Mouse (Mus musculus) ovary, postnatal 14 days (tissue): ENCODE results near the gene Tmem8b.

Source experiments
- DNase-seq: peaks from one replicate; pipeline ENCODE4 v3.0.0; 2022; ENCODE audit warnings: low spot score

The Tmem8b gene

DNA sequence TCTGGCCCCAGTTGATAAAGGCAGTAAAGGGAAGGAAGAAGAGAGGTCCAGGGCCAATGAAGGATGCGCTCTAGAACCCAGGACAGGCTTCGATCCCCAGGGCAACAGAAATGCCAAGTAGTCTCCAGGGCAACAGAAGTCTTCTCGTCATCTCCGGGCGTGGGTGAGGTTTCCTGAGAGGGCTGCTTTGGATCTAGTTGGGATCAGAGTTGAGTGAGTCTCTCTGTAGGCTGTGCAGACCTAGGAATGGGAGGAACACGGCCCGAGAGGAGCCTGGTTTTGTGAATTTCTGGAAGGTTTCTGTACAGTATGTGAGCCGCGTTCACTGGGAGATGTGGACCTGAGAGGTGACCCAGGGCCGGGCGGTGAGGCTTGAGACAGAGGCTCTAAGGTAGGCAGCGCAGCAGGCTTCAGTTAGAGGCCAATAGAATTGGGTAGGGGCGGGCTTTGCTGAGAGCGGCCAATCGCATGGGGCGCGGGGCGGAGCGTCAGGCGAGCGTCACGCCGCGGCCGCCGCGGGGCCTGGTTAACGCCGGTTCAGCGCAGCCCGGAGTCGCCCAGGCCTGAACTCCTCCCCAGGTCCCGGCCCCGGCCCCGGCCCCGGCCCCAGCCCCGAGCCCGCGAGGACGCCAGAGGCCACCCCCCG is at the start of gene Tmem8b, which contains the start of gene Fam221b:
Tmem8b (plus strand) TSS at position 190 of the 646 bp plus-strand sequence.
Fam221b (minus strand) TSS at position 364 of the 646 bp plus-strand sequence.
- peak; percentile 80 for DNase-seq

DNA sequence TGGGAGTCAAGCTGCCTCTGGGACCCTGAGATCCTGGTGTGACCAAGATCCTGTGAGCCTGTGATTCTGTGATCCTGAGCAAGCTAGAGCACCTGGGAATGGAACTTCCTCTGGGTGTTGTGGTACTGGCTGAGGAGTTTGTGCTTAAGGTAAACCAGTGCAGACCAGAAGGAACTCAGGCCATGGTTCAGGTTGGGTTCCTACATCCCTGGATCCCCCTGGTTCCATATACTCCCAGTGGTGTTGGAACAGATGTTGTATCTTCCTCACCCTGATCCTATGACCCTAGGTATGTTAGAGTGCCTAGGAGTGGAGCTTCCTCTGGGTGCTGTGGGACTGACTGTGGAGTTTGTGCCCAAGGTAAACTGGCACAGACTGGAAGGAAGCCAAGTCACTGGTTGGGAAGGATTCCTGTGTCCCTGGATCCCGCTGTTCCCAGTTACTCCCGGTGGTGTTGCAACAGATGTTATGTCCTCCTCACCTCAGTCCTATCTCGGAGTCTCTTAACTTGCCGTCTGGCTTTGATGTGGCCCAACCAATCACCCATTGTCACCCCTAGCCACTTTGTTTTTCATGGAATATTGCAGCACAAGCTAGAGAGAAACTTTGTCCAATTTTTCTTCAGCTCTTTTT is 48.5 kb upstream of the Tmem8b start:
- DNase-seq, result no peak

DNA sequence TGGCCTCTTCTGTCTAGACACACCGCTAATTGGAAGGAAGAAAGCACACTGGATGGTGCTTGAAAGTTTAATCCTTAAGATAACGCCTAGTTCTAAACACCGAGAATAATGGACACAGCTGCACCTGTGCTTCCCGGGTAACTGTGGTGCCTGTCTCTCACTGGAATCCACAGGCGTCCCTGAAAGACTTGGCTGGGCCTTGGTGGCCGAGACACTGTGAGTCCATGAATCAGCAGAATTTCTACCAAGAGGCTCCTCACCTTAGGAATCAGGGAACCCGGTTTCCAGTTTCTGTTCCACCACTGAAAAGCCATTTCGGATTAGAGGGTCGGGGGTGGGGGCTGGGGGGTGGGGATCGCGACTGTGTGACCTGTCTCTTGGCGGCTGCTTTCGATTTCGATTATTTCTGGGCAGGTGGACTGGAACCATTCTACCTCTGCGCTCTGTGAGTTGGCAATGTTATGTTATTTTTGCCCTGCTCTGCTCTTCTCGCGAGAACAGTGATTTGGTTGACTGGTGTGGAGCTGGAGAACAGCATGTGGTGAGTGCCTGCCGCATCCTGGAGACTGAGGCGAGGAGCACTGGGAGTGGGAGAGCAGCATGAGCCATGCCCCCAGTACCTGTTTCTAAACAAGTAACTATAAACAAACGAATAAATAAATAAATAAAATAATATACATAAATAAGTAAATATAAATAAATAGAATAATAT is 39.5 kb upstream of the Tmem8b start:
- DNase-seq, result no peak

DNA sequence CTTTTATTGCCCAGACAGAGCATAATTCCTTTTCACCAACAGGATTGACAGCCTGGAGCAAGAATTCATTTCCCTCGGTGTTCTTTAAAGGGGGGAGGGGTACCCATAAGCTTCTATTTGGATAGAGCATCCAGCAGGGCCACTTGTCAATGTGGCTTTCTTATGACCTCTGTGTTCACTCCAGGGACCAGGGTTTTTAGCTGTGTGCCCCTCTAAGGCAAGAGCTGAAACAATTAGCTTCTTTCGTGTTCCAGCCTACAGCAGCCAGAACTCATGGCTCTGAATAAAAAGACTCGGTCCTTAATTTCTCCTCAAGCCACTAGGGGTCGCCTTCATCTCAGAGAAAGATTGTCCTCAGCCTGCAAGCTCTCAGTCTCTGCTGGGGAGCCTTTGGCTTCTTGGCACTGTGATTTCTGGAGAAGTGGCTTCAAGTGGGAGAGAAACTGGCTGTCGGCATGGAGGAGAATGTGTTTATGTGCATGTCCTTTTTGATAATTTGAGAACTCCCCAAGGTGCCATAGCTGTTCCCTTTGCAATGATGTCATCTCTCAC is 38.7 kb upstream of the Tmem8b start:
- peak; percentile 74 for DNase-seq

DNA sequence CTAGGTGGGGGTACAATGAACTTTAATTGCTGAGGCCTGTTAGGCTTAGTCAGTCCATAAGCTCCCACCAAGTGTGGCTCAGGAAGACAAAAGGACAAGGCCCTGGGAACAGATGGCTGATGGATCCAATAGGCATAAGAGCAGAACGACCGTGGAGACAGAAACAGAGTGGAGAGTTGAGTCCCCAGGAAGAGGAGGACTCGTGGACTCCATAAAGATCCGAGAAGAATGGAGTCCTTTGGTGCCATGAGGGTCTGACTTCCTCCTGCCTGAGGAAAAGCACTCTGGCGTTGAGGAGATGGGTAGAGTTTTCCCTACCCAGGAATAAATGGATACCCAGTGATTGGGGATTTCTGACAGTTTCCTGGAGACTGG is 38.1 kb upstream of the Tmem8b start:
- DNase-seq, result no peak

DNA sequence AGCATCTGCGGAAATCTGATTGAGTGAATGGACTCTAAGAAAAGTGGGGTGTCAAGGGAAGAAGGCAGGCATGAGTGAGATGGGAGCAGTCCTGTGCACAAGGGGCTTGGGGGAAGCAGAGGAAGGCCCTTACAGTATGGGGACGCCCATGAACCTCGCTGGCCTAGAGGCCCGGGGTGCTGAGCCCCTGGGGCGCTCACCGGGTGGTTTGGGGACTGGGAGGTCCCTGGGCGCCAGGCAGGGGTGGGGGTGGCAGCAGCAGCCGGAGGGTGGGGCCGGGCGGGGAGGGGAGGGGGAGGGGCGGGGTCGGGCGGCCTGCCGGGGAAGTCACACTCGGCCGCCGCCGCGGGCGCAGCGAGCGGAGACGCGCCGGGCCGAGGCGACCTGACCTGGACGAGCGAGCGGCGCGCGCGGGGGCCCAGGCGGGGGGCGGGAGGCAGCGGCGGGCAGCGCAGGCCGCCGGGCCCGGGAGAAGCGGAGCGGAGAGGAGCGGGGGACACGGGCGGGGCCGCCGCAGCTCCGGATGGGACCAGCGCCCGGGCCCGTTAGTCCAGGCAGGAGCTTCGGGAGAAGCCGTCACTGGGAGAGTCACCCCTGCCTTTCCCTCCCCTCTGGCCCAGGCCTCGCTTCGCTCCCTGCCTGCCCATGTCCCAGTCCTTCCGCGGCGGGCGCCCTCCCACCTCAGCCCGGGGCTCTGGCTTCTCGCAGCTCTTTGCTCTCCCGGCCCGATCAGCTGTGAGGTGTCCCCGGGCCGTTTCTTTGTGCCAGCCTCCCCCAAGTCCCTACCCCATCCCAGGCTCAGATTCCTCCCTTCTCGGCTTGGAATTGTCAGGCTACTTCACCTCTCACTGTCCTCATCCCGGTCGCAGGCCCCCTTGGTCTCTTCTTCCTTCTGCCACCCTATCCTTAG is 37.5 kb upstream of the Tmem8b start, which contains the start of gene Npr2:
Npr2 (plus strand) TSS at position 890 of the 910 bp plus-strand sequence.
- DNase-seq, result peak; percentile 33

DNA sequence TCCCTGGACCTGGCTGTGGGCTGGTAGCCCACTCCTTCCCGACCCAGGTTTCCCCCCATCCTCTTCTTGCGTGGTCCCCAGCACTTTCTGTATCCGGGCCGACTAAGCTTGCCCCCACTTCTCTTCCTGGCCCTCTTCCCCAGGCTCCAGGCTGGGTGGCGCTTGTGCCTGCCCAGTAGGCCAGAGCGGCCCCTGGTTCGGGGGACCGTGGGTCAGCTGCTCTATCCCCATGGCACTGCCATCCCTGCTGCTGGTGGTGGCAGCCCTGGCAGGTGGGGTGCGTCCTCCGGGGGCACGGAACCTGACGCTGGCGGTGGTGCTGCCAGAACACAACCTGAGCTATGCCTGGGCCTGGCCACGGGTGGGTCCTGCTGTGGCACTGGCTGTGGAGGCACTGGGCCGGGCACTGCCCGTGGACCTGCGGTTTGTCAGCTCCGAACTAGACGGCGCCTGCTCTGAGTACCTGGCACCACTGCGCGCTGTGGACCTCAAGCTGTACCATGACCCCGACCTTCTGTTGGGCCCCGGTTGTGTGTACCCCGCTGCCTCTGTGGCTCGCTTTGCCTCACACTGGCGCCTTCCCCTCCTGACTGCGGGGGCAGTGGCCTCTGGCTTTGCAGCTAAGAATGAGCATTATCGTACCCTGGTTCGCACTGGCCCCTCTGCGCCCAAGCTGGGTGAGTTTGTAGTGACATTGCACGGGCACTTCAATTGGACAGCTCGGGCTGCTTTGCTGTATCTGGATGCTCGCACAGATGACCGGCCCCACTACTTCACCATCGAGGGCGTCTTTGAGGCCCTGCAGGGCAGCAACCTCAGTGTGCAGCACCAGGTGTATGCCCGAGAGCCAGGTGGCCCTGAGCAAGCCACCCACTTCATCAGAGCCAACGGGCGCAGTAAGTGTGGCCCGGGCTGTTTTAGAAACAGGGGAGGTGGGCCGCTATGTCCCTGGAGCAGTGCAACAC is 36.5 kb upstream of the Tmem8b start:
- DNase-seq, result no peak

DNA sequence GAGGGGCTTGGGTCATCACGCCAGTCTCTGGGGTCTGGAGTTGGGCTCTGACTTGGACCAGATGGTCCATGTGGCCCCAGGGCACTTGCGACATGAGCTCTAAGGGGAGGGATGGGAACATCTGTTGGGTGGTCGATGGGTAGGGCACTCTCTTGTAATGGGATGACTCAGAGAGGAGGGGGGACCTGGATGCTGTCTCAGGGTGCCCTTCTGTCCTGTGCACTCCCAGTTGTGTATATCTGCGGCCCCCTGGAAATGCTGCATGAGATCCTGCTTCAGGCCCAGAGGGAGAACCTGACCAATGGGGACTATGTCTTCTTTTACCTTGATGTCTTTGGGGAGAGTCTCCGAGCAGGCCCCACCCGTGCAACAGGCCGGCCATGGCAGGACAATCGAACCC is 35.5 kb upstream of the Tmem8b start:
- no peak for DNase-seq

DNA sequence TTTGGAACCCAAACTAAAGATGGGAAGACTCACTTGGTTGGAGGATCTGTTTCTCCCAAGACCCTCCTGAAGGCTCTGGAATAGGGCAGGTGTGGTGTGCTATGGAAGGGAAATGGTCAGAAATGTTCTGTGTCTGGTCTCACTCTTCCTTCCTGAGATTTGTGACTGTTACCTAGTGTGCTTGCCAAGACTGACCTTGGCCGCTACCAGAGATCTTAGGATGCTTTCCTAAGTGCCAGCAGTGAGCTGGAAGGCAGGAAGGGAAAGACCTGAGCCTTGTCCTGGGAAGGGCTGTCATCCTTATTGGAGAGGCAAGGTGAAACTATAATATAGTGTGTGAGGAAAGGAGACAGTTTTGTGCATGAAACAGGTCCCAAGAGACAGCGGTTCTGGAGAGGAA is 35.0 kb upstream of the Tmem8b start:
- DNase-seq, result no peak

DNA sequence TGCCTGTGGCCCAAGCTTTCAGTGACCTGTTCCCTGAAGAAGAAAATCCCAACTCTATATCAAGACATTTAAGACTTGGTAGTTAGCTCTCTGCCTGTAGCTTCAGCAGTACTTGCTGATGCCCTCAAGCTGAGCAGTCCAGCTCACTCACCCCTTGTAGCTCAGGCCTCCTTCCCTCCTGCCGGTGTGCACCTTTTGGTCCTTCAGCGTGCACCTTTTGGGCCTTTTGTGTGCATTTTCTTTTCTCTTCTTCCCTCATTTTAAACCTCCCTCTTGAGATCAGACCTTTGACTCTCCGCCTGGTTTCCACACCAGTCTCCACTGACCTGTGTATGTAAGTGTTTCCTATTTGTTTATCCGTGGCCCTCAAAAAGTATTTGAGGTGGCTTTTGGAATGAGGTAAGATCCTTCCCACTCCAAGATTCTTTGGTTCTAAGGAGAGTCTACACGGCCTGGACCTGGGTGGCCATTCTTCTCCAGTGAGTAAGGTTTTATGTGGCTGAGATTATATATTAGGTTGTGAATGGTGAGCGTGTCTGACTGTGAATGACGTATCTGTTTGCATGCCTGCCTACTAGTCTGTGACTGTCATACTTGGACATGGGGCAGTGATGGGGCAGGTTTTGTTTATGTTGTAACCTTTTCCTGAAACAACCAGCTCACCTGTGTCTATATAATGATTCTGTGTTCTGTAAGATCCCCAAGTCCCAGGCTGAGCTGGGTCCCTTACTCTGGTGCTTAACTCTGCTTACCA is 34.0 kb upstream of the Tmem8b start:
- DNase-seq, result no peak

DNA sequence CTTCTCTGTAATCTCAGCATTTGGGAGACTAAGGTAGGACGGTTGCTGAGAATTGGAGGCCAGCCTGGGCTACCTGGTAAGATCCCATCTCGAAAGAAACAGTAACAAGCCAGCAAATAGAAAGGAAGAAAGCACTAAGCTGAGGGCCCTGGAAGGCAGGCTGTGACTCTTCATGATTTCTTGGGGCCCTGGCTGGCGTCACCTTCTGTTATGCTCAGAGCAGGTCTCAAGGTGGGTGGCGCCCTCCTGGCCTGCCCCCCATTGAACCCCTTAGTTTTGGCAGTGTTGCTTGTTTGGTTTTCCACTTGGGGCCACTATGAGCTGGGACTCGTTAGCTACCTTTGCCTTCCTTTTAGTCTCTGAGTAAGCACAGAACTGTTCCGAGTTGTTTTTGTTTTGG is 32.0 kb upstream of the Tmem8b start:
- DNase-seq, result no peak

DNA sequence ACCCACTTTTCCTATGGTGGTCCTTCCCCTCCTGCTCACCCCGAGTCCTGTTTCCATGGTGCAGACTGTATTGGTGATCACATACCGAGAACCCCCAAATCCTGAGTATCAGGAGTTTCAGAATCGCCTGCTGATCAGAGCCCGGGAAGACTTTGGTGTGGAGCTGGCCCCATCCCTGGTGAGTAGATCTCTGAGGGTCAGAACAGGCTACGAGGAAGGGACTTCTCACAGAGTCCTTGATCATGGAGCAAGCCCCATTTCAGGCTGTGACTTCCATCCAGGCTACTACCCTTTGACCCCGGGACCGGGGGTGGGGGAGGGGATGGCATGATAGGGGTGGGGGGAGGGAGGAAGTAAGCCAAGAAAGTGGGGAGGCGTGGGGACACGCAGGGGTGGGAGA is 28.7 kb upstream of the Tmem8b start:
- DNase-seq, result no peak

DNA sequence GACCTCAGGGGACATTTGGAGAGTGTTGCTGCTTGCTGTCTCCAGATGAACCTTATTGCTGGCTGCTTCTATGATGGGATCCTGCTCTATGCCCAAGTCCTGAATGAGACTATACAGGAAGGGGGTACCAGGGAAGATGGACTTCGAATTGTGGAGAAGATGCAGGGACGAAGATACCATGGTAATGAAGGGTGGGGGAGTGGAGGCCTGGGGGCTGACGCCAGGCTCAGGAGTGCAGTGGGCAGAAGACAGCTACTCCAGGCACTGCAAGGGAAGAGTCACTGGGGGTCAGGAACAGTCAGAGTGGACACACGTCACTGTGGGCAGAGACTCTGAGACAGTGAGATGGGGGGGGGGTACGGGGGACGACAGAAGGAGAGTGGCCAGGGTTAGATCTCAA is 28.3 kb upstream of the Tmem8b start:
- no peak for DNase-seq

DNA sequence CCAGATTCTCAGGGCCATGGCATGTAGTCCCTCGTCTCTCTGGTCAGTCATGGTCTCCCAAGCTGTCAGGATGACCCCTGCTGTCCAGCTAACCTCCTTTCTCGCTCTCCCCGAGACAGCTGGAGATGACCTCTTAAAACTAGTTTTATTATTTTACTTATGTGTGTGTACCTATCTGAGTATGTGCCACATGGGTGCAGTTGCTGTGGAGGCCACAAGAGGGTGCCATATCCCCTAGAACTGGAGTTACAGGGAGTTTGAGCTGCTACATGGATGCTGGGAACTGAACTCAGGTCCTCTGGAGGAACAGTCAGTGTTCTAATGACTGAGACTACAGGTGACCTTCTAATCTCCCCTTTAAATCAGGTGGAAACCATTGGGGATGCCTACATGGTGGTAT is 19.0 kb upstream of the Tmem8b start:
- no peak for DNase-seq

DNA sequence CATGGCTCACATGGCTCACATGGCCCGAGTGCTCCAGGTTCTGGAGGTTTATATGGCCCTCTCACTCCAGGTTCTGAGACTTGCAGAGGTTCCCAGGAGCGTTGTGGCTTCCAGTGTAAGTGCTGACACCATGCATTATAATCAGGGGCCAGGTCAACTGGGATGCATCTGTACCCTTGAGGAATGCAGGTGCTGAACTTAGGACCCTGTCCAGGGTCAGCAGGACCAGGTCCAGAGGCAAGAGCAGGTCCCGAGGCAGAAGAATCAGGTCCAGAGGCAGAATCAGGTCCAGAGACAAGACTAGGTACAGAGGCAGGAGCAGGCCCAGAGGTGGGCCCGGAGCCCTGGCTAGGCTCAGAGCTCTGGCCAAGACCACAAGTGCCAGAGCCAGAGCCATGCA is 16.0 kb upstream of the Tmem8b start:
- DNase-seq, result no peak

DNA sequence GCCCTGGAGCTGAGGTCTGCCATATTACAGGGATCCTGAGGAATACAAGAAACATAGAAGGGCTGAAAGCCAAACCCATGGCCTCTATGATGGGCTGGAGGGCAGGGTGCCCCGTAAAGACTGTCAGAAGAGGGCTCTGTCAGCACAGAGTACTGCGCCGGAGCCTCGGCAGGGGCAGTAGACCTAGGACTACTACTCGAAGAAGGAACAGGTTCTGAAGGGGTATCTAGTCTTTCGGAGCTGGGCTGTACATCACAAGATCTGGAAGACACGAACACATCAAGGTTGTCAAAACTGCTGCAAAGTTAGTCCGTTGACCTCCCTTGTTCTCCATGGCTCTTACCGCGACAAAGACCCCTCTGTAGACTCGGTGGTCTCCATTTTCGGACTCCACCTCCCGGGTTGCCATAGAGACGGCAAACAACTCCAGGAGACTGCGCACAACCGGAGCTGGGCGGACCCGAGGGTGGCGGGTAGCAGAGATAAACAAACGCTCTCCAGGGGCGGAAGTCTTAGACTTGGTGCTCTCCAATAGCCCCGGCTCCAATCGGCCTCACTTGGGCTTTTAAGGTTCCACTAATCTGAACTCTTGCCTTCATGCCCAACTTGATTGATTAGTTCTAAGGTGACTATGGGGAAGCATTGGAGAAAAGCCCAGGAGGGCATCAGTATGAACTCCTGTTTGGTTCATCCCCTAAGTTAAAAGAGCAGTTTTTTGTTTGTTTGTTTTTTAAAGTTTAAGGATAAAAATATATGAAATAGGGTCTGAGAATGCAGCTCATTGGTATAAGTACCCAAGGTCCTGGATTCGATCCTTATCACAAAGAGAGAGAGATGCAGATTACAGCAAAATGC is 15.4 kb upstream of the Tmem8b start, which contains the start of gene Spag8:
Spag8 (minus strand) TSS at position 434 of the 855 bp plus-strand sequence.
- no peak for DNase-seq

DNA sequence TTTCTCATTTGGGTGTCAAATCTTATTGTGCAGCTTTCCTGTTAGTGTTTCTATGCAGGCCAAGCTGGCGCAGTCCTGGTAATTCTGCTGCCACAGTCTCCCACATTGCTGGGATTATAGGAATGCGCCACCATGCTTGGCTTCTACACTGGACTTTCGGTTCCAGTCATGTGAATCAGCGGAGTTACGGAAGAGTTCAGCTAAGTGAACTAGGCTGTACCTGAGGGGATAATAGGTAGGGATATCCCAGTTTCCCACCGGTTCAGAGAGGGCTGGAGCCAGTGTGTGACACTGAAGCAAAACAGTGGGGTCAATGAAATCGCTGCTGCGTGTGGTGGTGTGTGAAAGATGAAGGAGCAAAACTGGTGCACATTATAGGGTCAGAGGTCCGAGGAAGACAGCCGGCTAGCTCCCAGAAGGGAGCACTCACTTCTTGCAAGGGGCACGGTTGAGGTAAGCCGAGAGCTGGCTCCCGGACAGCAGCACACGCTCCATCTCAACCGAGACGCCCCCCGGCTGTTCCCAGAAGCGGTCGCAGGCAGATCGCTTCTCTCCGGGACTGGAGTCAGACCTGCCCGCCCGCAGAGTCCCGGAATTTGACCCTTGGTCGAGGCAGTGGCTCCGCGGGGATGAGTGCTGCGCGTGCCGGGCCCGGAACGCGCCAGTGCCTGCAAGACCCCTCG is 13.0 kb upstream of the Tmem8b start:
- no peak for DNase-seq
